Mouse (Mus musculus): ENCODE measurements around the gene Selenos. TPM values are rescaled to one million over a fixed set of nuclear protein-coding genes. Genes with fewer than 3 reads are reported as not detected.
A peak's percentile ranks its signal among the peaks of the same experiment; 100 is the strongest.

The Selenos gene
- total RNA-seq, 2 experiments from 2014 or later: 47.4 to 59.4 TPM

- intact Hi-C loops (cut with DNase I): loop anchor here (5.0 kb wide), 1 partner anchor 71 kb away; no protein-coding TSS in a partner anchor
These were observed 31.8 kb downstream of the Selenos start for GRCm38 (mm10) chr7:66111211-66111610.

GRCm38 (mm10) chr7:66113561-66113960 lies 34.1 kb downstream of the Selenos start:
- intact Hi-C loops (cut with DNase I): loop anchor here (5.0 kb wide), 1 partner anchor 69 kb away; no protein-coding TSS in a partner anchor

More at GRCm38 (mm10) chr7:66111211-66111610, 31.8 kb downstream of the Selenos start:
- no peak for DNase-seq (ENCODE audit: low spot score in 2 of 2)

GRCm38 (mm10) chr7:66115821-66116343 lies 36.4 kb downstream of the Selenos start:
- intact Hi-C loops (cut with DNase I): no loop called here
- DNase-seq (ENCODE audit: low spot score in 2 of 2): no peak

More at GRCm38 (mm10) chr7:66113561-66113960, 34.1 kb downstream of the Selenos start:
- DNase-seq (ENCODE audit: low spot score in 2 of 2): no peak

- DNase-seq (ENCODE audit: low spot score in 2 of 2): no peak
- intact Hi-C loops (cut with DNase I): no loop called here
These were observed 37.5 kb downstream of the Selenos start for GRCm38 (mm10) chr7:66116906-66117482.

GRCm38 (mm10) chr7:66118046-66118445 lies 38.6 kb downstream of the Selenos start:
- DNase-seq (ENCODE audit: low spot score in 2 of 2): peak in 1 of 2 experiments; percentile 28
- intact Hi-C loops (cut with DNase I): no loop called here

GRCm38 (mm10) chr7:66118796-66119195 lies 39.3 kb downstream of the Selenos start:
- intact Hi-C loops (cut with DNase I): no loop called here
- DNase-seq (ENCODE audit: low spot score in 2 of 2): no peak

DNA sequence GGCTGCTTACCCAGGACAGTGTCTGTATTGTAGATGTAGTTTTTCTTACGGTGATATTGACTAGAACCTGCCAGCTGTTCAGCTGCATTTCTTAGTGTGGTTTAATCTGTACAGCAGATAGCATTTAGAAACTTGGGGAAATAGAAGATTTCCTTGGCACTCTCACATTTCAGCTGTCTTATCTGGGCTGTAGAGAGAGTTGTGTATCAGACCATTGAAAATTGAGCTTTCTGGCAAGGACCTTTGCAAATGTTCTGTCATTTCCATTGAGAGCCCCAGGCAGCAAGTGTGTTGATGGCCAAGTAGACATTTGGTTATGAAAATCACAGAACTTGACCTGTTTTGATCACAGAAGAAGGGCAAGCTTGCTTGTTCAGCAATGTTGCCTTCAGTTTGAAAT lies 40.7 kb downstream of the Selenos start:
- intact Hi-C loops (cut with DNase I): no loop called here

GRCm38 (mm10) chr7:66120702-66121396 lies 41.4 kb downstream of the Selenos start:
- intact Hi-C loops (cut with DNase I): no loop called here
- DNase-seq (ENCODE audit: low spot score in 2 of 2): no peak

More for the DNA sequence above, 40.7 kb downstream of the Selenos start:
- no peak for DNase-seq (ENCODE audit: low spot score in 2 of 2)

GRCm38 (mm10) chr7:66124551-66124968 lies 45.1 kb downstream of the Selenos start:
- DNase-seq (ENCODE audit: low spot score in 2 of 2): no peak
- intact Hi-C loops (cut with DNase I): no loop called here

- intact Hi-C loops (cut with DNase I): loop anchor here (5.0 kb wide), 1 partner anchor 52 kb away; no protein-coding TSS in a partner anchor
- DNase-seq (ENCODE audit: low spot score in 2 of 2): no peak
These were observed 45.9 kb downstream of the Selenos start for GRCm38 (mm10) chr7:66125368-66125767.

- DNase-seq (ENCODE audit: low spot score in 2 of 2): no peak
- intact Hi-C loops (cut with DNase I): loop anchor here (5.0 kb wide), 1 partner anchor 49 kb away; no protein-coding TSS in a partner anchor
These were observed 48.6 kb downstream of the Selenos start for GRCm38 (mm10) chr7:66127951-66128645.

DNA sequence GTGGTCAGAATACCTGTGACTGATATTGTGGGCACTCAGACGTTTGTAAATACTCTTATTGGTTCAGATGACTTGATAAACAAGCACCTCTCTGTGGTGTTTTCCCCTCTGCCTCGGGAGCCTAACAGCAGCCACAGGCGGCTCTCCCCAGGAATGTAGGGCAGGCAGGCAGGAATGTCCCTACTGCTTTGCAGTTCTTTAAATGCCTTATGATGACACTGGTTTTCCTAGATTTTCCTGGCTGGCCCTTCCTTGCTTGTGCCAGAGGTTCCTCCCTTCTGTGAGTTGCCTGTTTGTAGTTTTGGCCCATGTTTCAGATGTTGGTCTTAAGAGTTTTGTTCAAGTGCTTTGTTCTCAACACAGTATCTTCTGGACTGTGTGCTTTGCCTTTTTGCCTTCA lies 49.4 kb downstream of the Selenos start:
- no peak for DNase-seq (ENCODE audit: low spot score in 2 of 2)
- intact Hi-C loops (cut with DNase I): loop anchor here (5.0 kb wide), 1 partner anchor 48 kb away; no protein-coding TSS in a partner anchor

DNA sequence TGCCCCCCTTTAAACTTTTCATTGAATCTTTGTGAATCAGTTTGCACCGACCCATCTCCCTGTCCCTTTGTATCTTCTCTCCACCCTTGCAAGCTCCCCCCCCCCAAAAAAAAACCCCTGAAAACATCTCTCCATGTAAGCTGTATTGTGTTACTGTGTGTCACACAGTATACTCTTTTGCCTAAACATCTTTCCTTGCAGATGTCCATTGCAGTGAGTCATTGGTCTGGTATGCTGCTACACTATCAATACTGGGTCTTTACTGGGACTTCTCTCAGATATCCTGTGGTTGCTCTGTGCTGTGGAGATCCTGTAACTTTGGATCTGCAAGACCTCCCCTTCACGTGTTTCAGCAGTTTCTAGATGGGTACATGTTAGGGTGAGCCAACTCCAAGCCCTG lies 50.8 kb downstream of the Selenos start:
- no peak for DNase-seq (ENCODE audit: low spot score in 2 of 2)
- intact Hi-C loops (cut with DNase I): no loop called here

DNA sequence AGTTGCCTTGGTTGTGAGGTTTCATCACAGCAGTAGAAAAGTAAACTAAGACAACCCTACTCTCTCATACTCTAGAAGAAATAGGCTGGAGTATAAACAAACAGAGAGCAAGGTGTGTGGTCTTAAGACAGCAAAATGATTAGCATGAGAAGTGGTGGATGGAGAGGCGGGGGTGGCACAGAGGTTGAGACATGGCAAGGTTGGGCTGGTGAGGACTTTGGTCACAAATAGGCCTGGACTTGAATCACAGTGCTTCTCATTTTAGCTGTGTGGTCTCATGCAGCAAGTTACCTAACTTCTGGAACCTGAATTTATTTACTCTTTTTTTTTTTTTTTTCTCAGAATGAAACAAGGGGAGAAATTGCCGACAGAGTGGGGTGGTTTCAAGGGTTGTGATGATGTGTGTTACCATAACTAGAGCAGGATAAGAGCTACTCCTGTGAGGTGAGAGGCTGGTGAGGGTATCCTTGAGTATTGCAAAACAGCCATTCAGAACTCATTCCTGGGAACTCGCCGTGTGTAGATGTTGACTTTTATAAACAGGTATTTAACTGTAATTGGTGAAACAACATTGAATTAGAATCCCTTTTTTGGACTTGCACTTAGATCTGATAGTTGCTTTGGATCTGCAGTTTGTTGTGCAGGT lies 52.5 kb downstream of the Selenos start:
- intact Hi-C loops (cut with DNase I): no loop called here
- no peak for DNase-seq (ENCODE audit: low spot score in 2 of 2)

DNA sequence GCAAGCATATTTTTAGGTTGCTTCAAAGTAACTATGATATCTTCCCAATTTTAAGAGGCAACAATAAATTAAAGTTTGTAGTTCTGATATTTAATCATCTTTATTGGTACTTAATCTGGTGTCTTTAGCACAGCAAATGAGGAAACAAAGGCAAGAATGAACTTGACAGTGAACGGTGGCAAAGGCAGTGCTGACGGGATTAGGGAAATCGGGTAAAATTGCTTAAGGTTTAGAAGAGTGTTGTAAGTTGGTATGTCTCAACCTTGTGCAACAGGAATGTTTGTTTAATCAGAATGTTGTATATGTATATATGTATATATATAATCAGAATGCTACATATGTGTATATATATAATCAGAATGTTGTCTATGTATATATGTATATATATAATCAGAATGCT lies 54.7 kb downstream of the Selenos start:
- intact Hi-C loops (cut with DNase I): no loop called here
- no peak for DNase-seq (ENCODE audit: low spot score in 2 of 2)

- DNase-seq (ENCODE audit: low spot score in 2 of 2): no peak
- intact Hi-C loops (cut with DNase I): no loop called here
These were observed 56.2 kb downstream of the Selenos start for GRCm38 (mm10) chr7:66135644-66136043.

DNA sequence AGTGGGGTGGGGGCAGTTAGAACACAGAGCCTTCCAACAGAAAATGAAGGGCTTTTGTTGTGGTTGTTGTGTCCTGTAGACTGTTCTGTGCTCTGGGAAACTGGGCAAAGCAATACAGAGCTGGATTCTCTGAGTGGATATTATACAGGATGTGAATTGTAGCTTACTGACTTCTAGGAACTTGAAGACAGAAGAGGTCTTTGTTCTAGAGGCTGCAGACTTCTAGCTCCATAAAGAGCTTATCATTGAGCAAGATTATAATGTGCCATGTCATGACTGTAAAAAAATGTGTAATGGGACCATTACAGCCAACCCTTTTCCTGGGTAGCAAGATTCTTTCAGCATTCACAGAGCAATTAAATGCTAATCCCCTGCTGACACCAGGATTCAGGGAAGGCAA lies 56.7 kb downstream of the Selenos start:
- intact Hi-C loops (cut with DNase I): no loop called here
- DNase-seq (ENCODE audit: low spot score in 2 of 2): no peak

DNA sequence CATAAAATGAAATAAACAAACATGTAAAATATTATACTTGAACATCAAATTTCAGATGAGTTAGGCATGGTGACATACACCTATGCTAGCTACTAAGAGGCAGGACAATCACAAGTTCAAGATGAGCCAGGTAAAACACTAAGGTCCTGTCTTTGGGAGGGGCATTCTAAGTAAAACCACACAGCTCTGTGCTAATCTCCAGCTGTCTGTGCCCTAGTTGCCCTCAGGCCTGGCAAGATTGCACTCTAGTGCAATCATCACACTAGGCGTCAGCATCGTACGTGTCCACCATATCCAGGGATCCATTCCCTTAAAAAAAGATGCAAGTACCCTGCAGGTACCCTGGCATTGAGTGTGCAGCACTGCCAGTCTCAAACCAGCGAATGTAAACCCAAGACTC lies 57.9 kb downstream of the Selenos start:
- intact Hi-C loops (cut with DNase I): no loop called here
- no peak for DNase-seq (ENCODE audit: low spot score in 2 of 2)

DNA sequence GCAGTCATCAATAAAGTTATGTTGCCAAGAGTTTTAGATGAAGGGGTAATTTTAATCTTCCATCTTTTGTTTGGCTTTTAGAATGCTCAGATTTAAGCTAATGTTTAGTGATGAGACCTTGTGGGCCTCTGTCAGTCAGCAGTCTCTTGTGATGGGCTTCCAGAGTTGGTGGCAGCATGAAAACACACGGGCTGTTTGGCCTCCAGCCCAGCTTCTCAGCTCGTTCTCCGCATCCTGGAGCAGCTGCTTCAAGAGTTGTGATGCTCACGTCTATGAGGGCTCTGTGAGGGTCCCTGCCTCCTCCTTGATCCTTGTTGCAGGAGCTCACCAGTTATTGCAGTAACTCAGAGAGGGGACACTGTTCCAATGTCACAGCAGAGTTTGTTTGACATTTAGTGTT lies 58.9 kb downstream of the Selenos start:
- intact Hi-C loops (cut with DNase I): no loop called here

GRCm38 (mm10) chr7:66138878-66139277 lies 59.4 kb downstream of the Selenos start:
- intact Hi-C loops (cut with DNase I): no loop called here
- DNase-seq (ENCODE audit: low spot score in 2 of 2): no peak

More for the DNA sequence above, 58.9 kb downstream of the Selenos start:
- DNase-seq (ENCODE audit: low spot score in 2 of 2): no peak

Data from left cerebral cortex, postnatal 25 days (tissue).